Mouse (Mus musculus) limb, embryonic 10.5 days (tissue): ENCODE results near the gene Rnf32. TPM values are rescaled to one million over a fixed set of nuclear protein-coding genes. Genes with fewer than 3 reads are reported as not detected.

Source experiments
- polyA plus RNA-seq: library from polyadenylated mRNA; unstranded; fragments of >200 nt; fragmentation: Nextera tagmentation; extraction: Ambion mirVana; gene quantifications from 2 replicates; pipeline ENCODE4 v1.2.1, GENCODE M21; 2016

Gene Rnf32
- polyA plus RNA-seq, 1 experiment from 2014 or later: 3.5 TPM

Other genes starting within 250 kb of the Rnf32 start
- gene Lmbr1, start 182.4 kb downstream of the Rnf32 start, polyA plus RNA-seq: 7.0 and 7.4 TPM in 2 replicates
- 40.0 and 40.4 TPM in 2 replicates for gene Nom1, start 238.7 kb downstream of the Rnf32 start, polyA plus RNA-seq